Mouse (Mus musculus): ENCODE results near the gene Olfr304. TPM values are rescaled to one million over a fixed set of nuclear protein-coding genes. Genes with fewer than 3 reads are reported as not detected.

Olfr304 gene
- polyA plus RNA-seq, 1 experiment from 2014 or later, result not detected

- no peaks in the 10 kb centered on the region for H3K27me3 ChIP-seq (replicated peaks; ENCODE audit: control insufficient read depth, insufficient read depth, low read length)
- no peaks in the 10 kb centered on the region for H3K36me3 ChIP-seq (ENCODE audit: control insufficient read depth, insufficient read depth)
- H3K4me1 ChIP-seq (replicated peaks; ENCODE audit: control insufficient read depth, insufficient read depth, low read length), result no peaks in the 10 kb centered on the region
- H3K27ac ChIP-seq (ENCODE audit: low read depth, low read length), result no peak overlapping the region
- H3K9ac ChIP-seq (ENCODE audit: low read depth, low read length), result no peak overlapping the region
- ATAC-seq, result no peak
- H3K4me2 ChIP-seq (replicated peaks; ENCODE audit: low read depth), result no peak overlapping the region
- H3K9me3 ChIP-seq (ENCODE audit: control insufficient read depth), result no peaks in the 10 kb centered on the region
- no peak overlapping the region for H3K4me3 ChIP-seq (ENCODE audit: low read depth, low read length)
- no peak for TF ChIP-seq CTCF (IDR thresholded peaks at IDR 0.05; ENCODE audit: low read depth)
- 61% methylated on average over 14 of the region's 14 CpGs for WGBS
Observed at GRCm38 (mm10) chr7:86342881-86343565, 43.4 kb downstream of the Olfr304 start.

GRCm38 (mm10) chr7:86337486-86337885 is 49.0 kb downstream of the Olfr304 start, which contains the start of gene Olfr307:
Olfr307 (minus strand) TSS chr7:86337586.
- 75% methylated on average over 1 of the region's 1 CpGs for WGBS
- H3K4me1 ChIP-seq (replicated peaks; ENCODE audit: control insufficient read depth, insufficient read depth, low read length), result no peaks in the 10 kb centered on the region
- H3K36me3 ChIP-seq (ENCODE audit: control insufficient read depth, insufficient read depth), result no peaks in the 10 kb centered on the region
- ATAC-seq, result no peak
- TF ChIP-seq CTCF (IDR thresholded peaks at IDR 0.05; ENCODE audit: low read depth), result no peak
- H3K27me3 ChIP-seq (replicated peaks; ENCODE audit: control insufficient read depth, insufficient read depth, low read length), result no peaks in the 10 kb centered on the region
- no peak within 1 kb of the TSS for H3K27ac ChIP-seq (ENCODE audit: low read depth, low read length)
- no peak within 1 kb of the TSS for H3K4me2 ChIP-seq (replicated peaks; ENCODE audit: low read depth)
- H3K4me3 ChIP-seq (ENCODE audit: low read depth, low read length), result no peak within 1 kb of the TSS
- H3K9me3 ChIP-seq (ENCODE audit: control insufficient read depth), result no peaks in the 10 kb centered on the region
- no peak within 1 kb of the TSS for H3K9ac ChIP-seq (ENCODE audit: low read depth, low read length)

Other genes with a start within 250 kb of the Olfr304 start
- gene Vmn2r75, start 214.9 kb downstream of the Olfr304 start, polyA plus RNA-seq (2015; fragmentation: Nextera tagmentation; extraction: Ambion mirVana), result not detected in 2 replicates
- not detected in 2 replicates for gene Vmn2r76, start 140.3 kb downstream of the Olfr304 start, polyA plus RNA-seq (2015; fragmentation: Nextera tagmentation; extraction: Ambion mirVana)
- gene Olfr310, start 109.5 kb downstream of the Olfr304 start, polyA plus RNA-seq (2015; fragmentation: Nextera tagmentation; extraction: Ambion mirVana), result not detected in 2 replicates
- not detected in 2 replicates for gene Olfr309, start 73.0 kb downstream of the Olfr304 start, polyA plus RNA-seq (2015; fragmentation: Nextera tagmentation; extraction: Ambion mirVana)
- not detected in 2 replicates for gene Olfr308, start 61.0 kb downstream of the Olfr304 start, polyA plus RNA-seq (2015; fragmentation: Nextera tagmentation; extraction: Ambion mirVana)
- gene Olfr307, start 49.1 kb downstream of the Olfr304 start, polyA plus RNA-seq (2015; fragmentation: Nextera tagmentation; extraction: Ambion mirVana), result not detected in 2 replicates
- gene Olfr305, start 19.7 kb downstream of the Olfr304 start, polyA plus RNA-seq (2015; fragmentation: Nextera tagmentation; extraction: Ambion mirVana), result not detected in 2 replicates
- gene Olfr303, start 11.1 kb upstream of the Olfr304 start, polyA plus RNA-seq (2015; fragmentation: Nextera tagmentation; extraction: Ambion mirVana), result not detected in 2 replicates
- gene Olfr301, start 17.2 kb upstream of the Olfr304 start, polyA plus RNA-seq (2015; fragmentation: Nextera tagmentation; extraction: Ambion mirVana), result not detected in 2 replicates
- not detected in 2 replicates for gene Olfr299, start 73.3 kb upstream of the Olfr304 start, polyA plus RNA-seq (2015; fragmentation: Nextera tagmentation; extraction: Ambion mirVana)
- not detected in 2 replicates for gene Olfr298, start 105.8 kb upstream of the Olfr304 start, polyA plus RNA-seq (2015; fragmentation: Nextera tagmentation; extraction: Ambion mirVana)
- not detected in 2 replicates for gene Olfr297, start 133.3 kb upstream of the Olfr304 start, polyA plus RNA-seq (2015; fragmentation: Nextera tagmentation; extraction: Ambion mirVana)
- gene Olfr295, start 197.2 kb upstream of the Olfr304 start, polyA plus RNA-seq (2015; fragmentation: Nextera tagmentation; extraction: Ambion mirVana), result not detected in 2 replicates
- not detected in 2 replicates for gene Olfr294, start 230.0 kb upstream of the Olfr304 start, polyA plus RNA-seq (2015; fragmentation: Nextera tagmentation; extraction: Ambion mirVana)